Mouse (Mus musculus): ENCODE data around the gene Dok7. TPM values are rescaled to one million over a fixed set of nuclear protein-coding genes. Genes with fewer than 3 reads are reported as not detected.

The Dok7 gene
- total RNA-seq, 2 experiments from 2014 or later: 36.3 to 38.1 TPM

GRCm38 (mm10) chr5:35050541-35050940 is 6.0 kb upstream of the Dok7 start:
- intact Hi-C loops (cut with DNase I): loop anchor here (5.0 kb wide), 2 partner anchors 37 to 82 kb away; no protein-coding TSS in a partner anchor

GRCm38 (mm10) chr5:35054628-35055027 is 1.9 kb upstream of the Dok7 start:
- DNase-seq: no peak
- intact Hi-C loops (cut with DNase I): loop anchor here (5.0 kb wide), 2 partner anchors 33 to 78 kb away; no protein-coding TSS in a partner anchor

More at GRCm38 (mm10) chr5:35050541-35050940, 6.0 kb upstream of the Dok7 start:
- no peak for DNase-seq

- intact Hi-C loops (cut with DNase I): no loop called here
- DNase-seq: peak; percentile 56 to 68
Observed at GRCm38 (mm10) chr5:35055076-35055475, 1.5 kb upstream of the Dok7 start.

GRCm38 (mm10) chr5:35057582-35057981 is 1.0 kb downstream of the Dok7 start:
- DNase-seq: no peak
- intact Hi-C loops (cut with DNase I): no loop called here

GRCm38 (mm10) chr5:35058216-35058615 is 1.6 kb downstream of the Dok7 start:
- DNase-seq: no peak
- intact Hi-C loops (cut with DNase I): no loop called here

- intact Hi-C loops (cut with DNase I): no loop called here
- peak in 1 of 2 experiments; percentile 36 for DNase-seq
Observed at GRCm38 (mm10) chr5:35060098-35060497, 3.5 kb downstream of the Dok7 start.

GRCm38 (mm10) chr5:35069841-35070240 is 13.3 kb downstream of the Dok7 start:
- intact Hi-C loops (cut with DNase I): no loop called here
- DNase-seq: no peak

- intact Hi-C loops (cut with DNase I): no loop called here
- DNase-seq: no peak
Observed at GRCm38 (mm10) chr5:35070314-35070713, 13.7 kb downstream of the Dok7 start.

GRCm38 (mm10) chr5:35070953-35071352 is 14.4 kb downstream of the Dok7 start:
- no peak for DNase-seq
- intact Hi-C loops (cut with DNase I): no loop called here

- DNase-seq: no peak
- intact Hi-C loops (cut with DNase I): no loop called here
Observed at GRCm38 (mm10) chr5:35071855-35072254, 15.3 kb downstream of the Dok7 start.

- intact Hi-C loops (cut with DNase I): no loop called here
- DNase-seq: no peak
Observed at GRCm38 (mm10) chr5:35073235-35073634, 16.7 kb downstream of the Dok7 start.

GRCm38 (mm10) chr5:35073992-35074391 is 17.4 kb downstream of the Dok7 start:
- intact Hi-C loops (cut with DNase I): no loop called here
- DNase-seq: peak; percentile 54 to 59

GRCm38 (mm10) chr5:35076369-35076768 is 19.8 kb downstream of the Dok7 start:
- DNase-seq: no peak
- intact Hi-C loops (cut with DNase I): no loop called here

- DNase-seq: no peak
- intact Hi-C loops (cut with DNase I): no loop called here
Observed at GRCm38 (mm10) chr5:35079101-35079500, 22.5 kb downstream of the Dok7 start.

GRCm38 (mm10) chr5:35084913-35085312 is 28.3 kb downstream of the Dok7 start:
- intact Hi-C loops (cut with DNase I): loop anchor here (5.0 kb wide), 1 partner anchor 33 kb away; no protein-coding TSS in a partner anchor
- no peak for DNase-seq

GRCm38 (mm10) chr5:35088785-35089613 is 32.4 kb downstream of the Dok7 start:
- intact Hi-C loops (cut with DNase I): loop anchor here (5.0 kb wide), 1 partner anchor 37 kb away; no protein-coding TSS in a partner anchor
- DNase-seq: peak; percentile 60 to 76

- intact Hi-C loops (cut with DNase I): loop anchor here (5.0 kb wide), 1 partner anchor 37 kb away; no protein-coding TSS in a partner anchor
- DNase-seq: no peak
Observed at GRCm38 (mm10) chr5:35089614-35089963, 33.0 kb downstream of the Dok7 start.

GRCm38 (mm10) chr5:35091636-35092035 is 35.1 kb downstream of the Dok7 start:
- no peak for DNase-seq
- intact Hi-C loops (cut with DNase I): no loop called here

- intact Hi-C loops (cut with DNase I): no loop called here
- DNase-seq: no peak
Observed at GRCm38 (mm10) chr5:35103086-35103485, 46.5 kb downstream of the Dok7 start.

- DNase-seq: no peak
- intact Hi-C loops (cut with DNase I): no loop called here
Observed at GRCm38 (mm10) chr5:35103528-35103927, 47.0 kb downstream of the Dok7 start.

- intact Hi-C loops (cut with DNase I): no loop called here
- DNase-seq: no peak
Observed at GRCm38 (mm10) chr5:35104183-35104959, 47.8 kb downstream of the Dok7 start.

Measured in heart, postnatal 14 days (tissue).